Mouse (Mus musculus): Measurements from ENCODE around the gene Asap2. TPM values are rescaled to one million over a fixed set of nuclear protein-coding genes. Genes with fewer than 3 reads are reported as not detected.

Asap2 gene
- polyA plus RNA-seq, 1 experiment from 2014 or later = 5.0 TPM

- Histone ChIP-seq H3K4me1 (replicated peaks; ENCODE audit: control insufficient read depth, insufficient read depth) (peaks cover 7% of the 10 kb centered on the region), H3K27me3 (ENCODE audit: control insufficient read depth, insufficient read depth, low read length) (no peaks in the 10 kb centered on the region), H3K27ac (replicated peaks) (no peak overlapping the region; the same call in 1 of the 2 replicates), H3K4me3 (ENCODE audit: low read depth, low read length) (no peak overlapping the region), H3K36me3 (ENCODE audit: control insufficient read depth, insufficient read depth, low read length) (no peaks in the 10 kb centered on the region), H3K9me3 (ENCODE audit: control insufficient read depth, low read length) (no peaks in the 10 kb centered on the region), H3K9ac (ENCODE audit: low read length) (no peak overlapping the region), H3K4me2 (replicated peaks; ENCODE audit: low read depth) (no peak overlapping the region)
- ATAC-seq (ENCODE audit: low FRiP score, low TSS enrichment) (no peak), DNase-seq (ENCODE audit: low spot score) (no peak)
- 58% methylated on average over 7 of the region's 7 CpGs for WGBS
- TF ChIP-seq CTCF (IDR thresholded peaks at IDR 0.05; ENCODE audit: low read depth) (no peak), EP300 (optimal IDR thresholded peaks at IDR 0.05) (no peak)
These were observed 169.0 kb downstream of the Asap2 start for GRCm38 (mm10) chr12:21159304-21159703.

- Histone ChIP-seq H3K4me3 (ENCODE audit: low read depth, low read length) (no peak overlapping the region), H3K4me2 (replicated peaks; ENCODE audit: low read depth) (peak overlapping the region; percentile 36), H3K9me3 (ENCODE audit: control insufficient read depth, low read length) (no peaks in the 10 kb centered on the region), H3K4me1 (replicated peaks; ENCODE audit: control insufficient read depth, insufficient read depth) (peaks cover 6% of the 10 kb centered on the region), H3K36me3 (ENCODE audit: control insufficient read depth, insufficient read depth, low read length) (no peaks in the 10 kb centered on the region), H3K27me3 (ENCODE audit: control insufficient read depth, insufficient read depth, low read length) (no peaks in the 10 kb centered on the region), H3K9ac (ENCODE audit: low read length) (no peak overlapping the region), H3K27ac (replicated peaks) (peak overlapping the region; percentile 74)
- DNase-seq (ENCODE audit: low spot score) = peak; percentile 63
- WGBS = 25% methylated on average over 8 of the region's 8 CpGs
- no peak for TF ChIP-seq EP300 (optimal IDR thresholded peaks at IDR 0.05)
- TF ChIP-seq CTCF (IDR thresholded peaks at IDR 0.05; ENCODE audit: low read depth) = 0 out of 2 replicates have a peak, but pooled peaks have one; percentile 1
- ATAC-seq (ENCODE audit: low FRiP score, low TSS enrichment) = peak; percentile 76
These were observed 170.1 kb downstream of the Asap2 start for GRCm38 (mm10) chr12:21160327-21160828.

DNA sequence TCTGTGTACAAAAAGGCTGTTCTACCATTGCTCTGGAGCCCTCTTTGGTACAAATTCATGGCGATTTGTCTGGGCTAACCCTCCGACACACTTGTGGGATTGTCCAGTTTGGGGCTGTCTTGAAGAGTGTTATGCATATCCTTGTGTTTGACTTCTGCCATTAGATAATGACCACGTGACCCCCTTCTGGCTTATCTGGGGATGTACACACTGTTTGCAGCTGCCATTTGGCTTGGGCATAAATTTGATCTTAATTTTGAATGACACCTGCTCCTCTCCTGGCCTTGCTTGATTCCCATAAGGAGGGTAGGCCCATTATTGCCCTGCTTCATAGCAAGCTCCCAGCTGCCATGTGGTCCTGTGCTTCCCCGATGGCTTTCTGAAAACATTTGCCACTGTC is 171.6 kb downstream of the Asap2 start:
- ATAC-seq (ENCODE audit: low FRiP score, low TSS enrichment) (no peak), DNase-seq (ENCODE audit: low spot score) (no peak)
- 87% methylated on average over 4 of the region's 4 CpGs for WGBS
- Histone ChIP-seq H3K27me3 (ENCODE audit: control insufficient read depth, insufficient read depth, low read length) (no peaks in the 10 kb centered on the region), H3K27ac (replicated peaks) (no peak overlapping the region), H3K9me3 (ENCODE audit: control insufficient read depth, low read length) (no peaks in the 10 kb centered on the region), H3K4me2 (replicated peaks; ENCODE audit: low read depth) (no peak overlapping the region), H3K36me3 (ENCODE audit: control insufficient read depth, insufficient read depth, low read length) (no peaks in the 10 kb centered on the region), H3K4me1 (replicated peaks; ENCODE audit: control insufficient read depth, insufficient read depth) (peaks cover 10% of the 10 kb centered on the region), H3K4me3 (ENCODE audit: low read depth, low read length) (no peak overlapping the region), H3K9ac (ENCODE audit: low read length) (no peak overlapping the region)
- TF ChIP-seq CTCF (IDR thresholded peaks at IDR 0.05; ENCODE audit: low read depth) (no peak), EP300 (optimal IDR thresholded peaks at IDR 0.05) (no peak)

DNA sequence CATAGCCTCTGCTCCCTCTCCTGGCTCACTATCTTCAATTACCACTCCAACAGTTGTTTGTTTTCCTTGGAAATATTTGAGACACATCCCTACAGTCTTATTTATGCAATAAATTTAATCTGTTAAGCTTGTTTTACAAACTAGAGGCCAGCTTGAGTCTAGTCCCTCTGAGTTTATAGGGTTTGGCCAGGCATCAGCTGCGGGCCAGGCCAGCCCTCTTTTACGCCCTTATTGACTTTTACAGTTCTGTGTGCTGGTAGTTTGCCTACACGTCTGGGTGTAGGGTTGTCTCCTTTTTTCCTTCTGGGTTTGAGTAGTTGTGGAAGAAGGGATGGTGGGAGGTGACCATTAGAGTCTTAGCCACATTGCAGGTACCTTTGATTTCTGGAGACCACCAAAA is 173.4 kb downstream of the Asap2 start:
- peak overlapping the region; percentile 49 for H3K27ac ChIP-seq (replicated peaks)
- H3K9me3 ChIP-seq (ENCODE audit: control insufficient read depth, low read length) = no peaks in the 10 kb centered on the region
- H3K27me3 ChIP-seq (ENCODE audit: control insufficient read depth, insufficient read depth, low read length) = no peaks in the 10 kb centered on the region
- no peak overlapping the region for H3K9ac ChIP-seq (ENCODE audit: low read length)
- ATAC-seq (ENCODE audit: low FRiP score, low TSS enrichment) (peak; percentile 38), DNase-seq (ENCODE audit: low spot score) (peak; percentile 45)
- H3K4me2 ChIP-seq (replicated peaks; ENCODE audit: low read depth) = no peak overlapping the region
- no peaks in the 10 kb centered on the region for H3K36me3 ChIP-seq (ENCODE audit: control insufficient read depth, insufficient read depth, low read length)
- H3K4me3 ChIP-seq (ENCODE audit: low read depth, low read length) = no peak overlapping the region
- TF ChIP-seq EP300 (optimal IDR thresholded peaks at IDR 0.05) (no peak), CTCF (IDR thresholded peaks at IDR 0.05; ENCODE audit: low read depth) (no peak)
- peaks cover 10% of the 10 kb centered on the region for H3K4me1 ChIP-seq (replicated peaks; ENCODE audit: control insufficient read depth, insufficient read depth)
- WGBS = 39% methylated on average over 3 of the region's 3 CpGs

GRCm38 (mm10) chr12:21164251-21164650 is 174.0 kb downstream of the Asap2 start:
- Histone ChIP-seq H3K4me1 (replicated peaks; ENCODE audit: control insufficient read depth, insufficient read depth) (peaks cover 10% of the 10 kb centered on the region), H3K4me2 (replicated peaks; ENCODE audit: low read depth) (no peak overlapping the region), H3K9me3 (ENCODE audit: control insufficient read depth, low read length) (no peaks in the 10 kb centered on the region), H3K4me3 (ENCODE audit: low read depth, low read length) (no peak overlapping the region), H3K27me3 (ENCODE audit: control insufficient read depth, insufficient read depth, low read length) (no peaks in the 10 kb centered on the region), H3K36me3 (ENCODE audit: control insufficient read depth, insufficient read depth, low read length) (0 out of 2 replicates have a peak, but pooled peaks cover under 1% of the 10 kb centered on the region), H3K9ac (ENCODE audit: low read length) (no peak overlapping the region), H3K27ac (replicated peaks) (peak overlapping the region; percentile 45; the same call in 1 of the 2 replicates)
- no peak for DNase-seq (ENCODE audit: low spot score)
- TF ChIP-seq CTCF (IDR thresholded peaks at IDR 0.05; ENCODE audit: low read depth) = no peak
- no peak for TF ChIP-seq EP300 (optimal IDR thresholded peaks at IDR 0.05)
- WGBS = 50% methylated on average over 8 of the region's 8 CpGs
- no peak for ATAC-seq (ENCODE audit: low FRiP score, low TSS enrichment)

DNA sequence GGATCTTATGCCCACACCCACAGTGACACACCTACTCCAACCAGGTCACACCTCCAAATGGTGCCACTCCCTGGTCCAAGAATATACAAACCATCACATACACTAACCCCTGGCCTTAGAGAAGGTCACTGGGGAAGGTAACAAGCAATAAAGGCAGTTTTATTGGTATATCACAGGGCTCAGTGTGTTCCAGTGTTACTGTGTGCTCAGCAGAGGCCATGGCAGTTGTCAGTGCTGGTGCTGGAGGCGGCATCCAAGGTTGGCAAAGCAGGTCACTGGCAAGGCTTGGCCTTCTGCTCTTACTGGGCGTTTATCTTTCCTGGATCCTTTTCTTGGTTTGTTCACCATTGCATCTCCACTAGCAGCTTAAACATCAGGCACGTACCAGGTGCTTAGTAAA is 174.9 kb downstream of the Asap2 start:
- WGBS = 84% methylated on average over 3 of the region's 3 CpGs
- DNase-seq (ENCODE audit: low spot score) (no peak), ATAC-seq (ENCODE audit: low FRiP score, low TSS enrichment) (no peak; the same call in 1 of the 2 replicates)
- Histone ChIP-seq H3K36me3 (ENCODE audit: control insufficient read depth, insufficient read depth, low read length) (0 out of 2 replicates have a peak, but pooled peaks cover 4% of the 10 kb centered on the region), H3K4me1 (replicated peaks; ENCODE audit: control insufficient read depth, insufficient read depth) (peaks cover 7% of the 10 kb centered on the region), H3K27me3 (ENCODE audit: control insufficient read depth, insufficient read depth, low read length) (no peaks in the 10 kb centered on the region), H3K4me2 (replicated peaks; ENCODE audit: low read depth) (no peak overlapping the region), H3K4me3 (ENCODE audit: low read depth, low read length) (no peak overlapping the region), H3K27ac (replicated peaks) (no peak overlapping the region), H3K9me3 (ENCODE audit: control insufficient read depth, low read length) (no peaks in the 10 kb centered on the region), H3K9ac (ENCODE audit: low read length) (no peak overlapping the region)
- no peak for TF ChIP-seq EP300 (optimal IDR thresholded peaks at IDR 0.05)
- no peak for TF ChIP-seq CTCF (IDR thresholded peaks at IDR 0.05; ENCODE audit: low read depth)

All from stomach, postnatal 0 days (tissue).